Comparison of ENCODE assay signal across 11 mouse cellular contexts in the genomic region with DNA sequence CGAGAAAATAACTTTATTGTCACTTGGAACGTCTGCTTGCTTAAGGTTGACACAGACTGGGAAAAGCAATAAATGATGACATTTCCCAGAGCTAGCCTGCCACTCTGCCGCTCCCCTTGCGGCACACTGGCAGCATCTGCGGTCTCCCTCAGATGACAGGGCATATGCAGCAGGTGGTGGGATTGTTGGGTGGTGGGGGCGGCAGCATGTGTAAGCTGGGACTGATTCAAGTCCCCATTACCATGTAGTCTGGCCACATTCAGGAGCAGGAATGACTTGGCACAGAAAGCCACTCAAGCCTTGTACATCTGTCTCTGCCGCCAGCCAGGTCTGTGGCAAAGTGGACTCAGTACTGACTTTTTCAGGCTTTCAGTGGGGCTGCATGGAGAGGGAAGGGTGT.
A peak's percentile ranks its signal among the peaks of the same experiment; 100 is the strongest.
DNase-seq lines count a peak whose midpoint lies in the region; ATAC-seq lines count a peak whose summit lies in the region.
"Had no signal": no experiment of that assay in that cellular context is flagged by ENCODE, and none has a peak within 500 bp of the region (broad histone marks: within the 10 kb centered on the region; RNA-seq: fewer than 3 reads in every experiment).

No protein-coding gene starts in this region.

- ATAC-seq in intestine, embryonic 14.5 days (replicated peaks; ENCODE audit: low FRiP score, low TSS enrichment, low read depth) = no peak
- ATAC-seq in intestine, embryonic 16.5 days = no peak
- ATAC-seq in forebrain, embryonic 15.5 days (replicated peaks) = peak; percentile 48
- 0 out of 2 replicates have a peak, but pooled peaks have one; percentile 16 for ATAC-seq in neutrophil, adult 5-6 weeks (ENCODE audit: extremely low read depth, insufficient number of reproducible peaks, low FRiP score, poor library complexity, severe bottlenecking)

- no peak overlapping the region for H3K4me2 ChIP-seq in intestine, embryonic 14.5 days (ENCODE audit: low read length)
- H3K4me2 ChIP-seq in intestine, embryonic 16.5 days (ENCODE audit: low read depth, low read length) = no peak overlapping the region
- H3K4me2 ChIP-seq in forebrain, embryonic 15.5 days (replicated peaks) = no peak overlapping the region

- no peak overlapping the region for H3K9ac ChIP-seq in intestine, embryonic 14.5 days (ENCODE audit: low read length)
- H3K9ac ChIP-seq in intestine, embryonic 16.5 days (ENCODE audit: low read depth, low read length) = no peak overlapping the region
- no peak overlapping the region for H3K9ac ChIP-seq in forebrain, embryonic 15.5 days (replicated peaks)

- no peaks in the 10 kb centered on the region for H3K36me3 ChIP-seq in intestine, embryonic 14.5 days (ENCODE audit: control insufficient read depth, insufficient read depth, low read length)
- H3K36me3 ChIP-seq in intestine, embryonic 16.5 days (ENCODE audit: control insufficient read depth, insufficient read depth, low read length) = no peaks in the 10 kb centered on the region
- no peaks in the 10 kb centered on the region for H3K36me3 ChIP-seq in forebrain, embryonic 15.5 days

- H3K27me3 ChIP-seq in intestine, embryonic 14.5 days (replicated peaks; ENCODE audit: control insufficient read depth, insufficient read depth, low read length) = no peaks in the 10 kb centered on the region
- no peaks in the 10 kb centered on the region for H3K27me3 ChIP-seq in intestine, embryonic 16.5 days (replicated peaks; ENCODE audit: control insufficient read depth, insufficient read depth, low read length)
- no peaks in the 10 kb centered on the region for H3K27me3 ChIP-seq in forebrain, embryonic 15.5 days

- no peak overlapping the region for H3K27ac ChIP-seq in intestine, embryonic 14.5 days (ENCODE audit: low read depth)
- H3K27ac ChIP-seq in intestine, embryonic 16.5 days (ENCODE audit: low read length) = no peak overlapping the region
- no peak overlapping the region for H3K27ac ChIP-seq in forebrain, embryonic 15.5 days (replicated peaks)
- H3K27ac ChIP-seq: macrophage had no signal

- no peaks in the 10 kb centered on the region for H3K9me3 ChIP-seq in intestine, embryonic 14.5 days (ENCODE audit: control insufficient read depth, low read length)
- no peaks in the 10 kb centered on the region for H3K9me3 ChIP-seq in intestine, embryonic 16.5 days (ENCODE audit: control insufficient read depth, low read length)
- H3K9me3 ChIP-seq in forebrain, embryonic 15.5 days = no peaks in the 10 kb centered on the region

- H3K4me1 ChIP-seq in intestine, embryonic 14.5 days (replicated peaks; ENCODE audit: control insufficient read depth, insufficient read depth, low read length) = 0 out of 2 replicates have a peak, but pooled peaks cover 3% of the 10 kb centered on the region
- H3K4me1 ChIP-seq in intestine, embryonic 16.5 days (ENCODE audit: control insufficient read depth, insufficient read depth, low read length) = peaks cover 2% of the 10 kb centered on the region; the same call in 1 of the 2 replicates
- H3K4me1 ChIP-seq in forebrain, embryonic 15.5 days = peaks cover 11% of the 10 kb centered on the region

- WGBS in intestine, embryonic 14.5 days = 31% methylated on average over 7 of the region's 7 CpGs
- whole genome bisulfite sequencing in intestine, embryonic 16.5 days = 40% methylated on average over 7 of the region's 7 CpGs
- 54% methylated on average over 7 of the region's 7 CpGs for WGBS in forebrain, embryonic 15.5 days

- DNase-seq in intestine, embryonic 14.5 days (ENCODE audit: low spot score) = peak; percentile 52
- peak; percentile 46 for DNase-seq in layer of hippocampus, adult 9-10 months (ENCODE audit: low spot score)
- no peak for DNase-seq in lung, postnatal 14 days
- DNase-seq in lung, postnatal 25 days (ENCODE audit: low spot score) = no peak
- no peak for DNase-seq in gastrocnemius, postnatal 4 days (ENCODE audit: low spot score in 2 of 2)
- DNase-seq: heart, postnatal 14 days; kidney, postnatal 14 days had no signal

- no peak overlapping the region for H3K4me3 ChIP-seq in intestine, embryonic 14.5 days (ENCODE audit: low read depth, low read length)
- no peak overlapping the region for H3K4me3 ChIP-seq in intestine, embryonic 16.5 days (ENCODE audit: low read length)
- H3K4me3 ChIP-seq in forebrain, embryonic 15.5 days = no peak overlapping the region

Comparison
In these comparisons a context has a peak if more than half of its experiments do, and no peak if none do; other contexts are left out.
1. ATAC-seq: peak in forebrain, embryonic 15.5 days (single experiment) and neutrophil, adult 5-6 weeks (single experiment); none in intestine, embryonic 14.5 days (single experiment) and intestine, embryonic 16.5 days (single experiment).
2. DNase-seq: peak in intestine, embryonic 14.5 days (single experiment) and layer of hippocampus, adult 9-10 months (single experiment); none in lung, postnatal 14 days (single experiment), lung, postnatal 25 days (single experiment) and gastrocnemius, postnatal 4 days (0 of 2).